Mouse (Mus musculus) midbrain, embryonic 11.5 days (tissue): Measurements from ENCODE around the gene Tent4a. TPM values are rescaled to one million over a fixed set of nuclear protein-coding genes. Genes with fewer than 3 reads are reported as not detected.
A peak's percentile ranks its signal among the peaks of the same experiment; 100 is the strongest.

Source experiments
- ATAC-seq: fragments of 200-750 bp; cut with Nextera tagmentation; 2 replicates; pipeline ENCODE4 v1.8.0; 2017; ENCODE audit warnings: moderate TSS enrichment, moderate library complexity; ENCODE audit not compliant: low FRiP score
- DNase-seq: peaks from one replicate; pipeline ENCODE4 v3.0.0; 2015; ENCODE audit warnings: low spot score; ENCODE audit errors: missing footprints
- H3K27ac ChIP-seq: fragments of 300-500 bp; sonication (generic); 2 replicates; pipeline ENCODE4 v1.5.1; 2014; ENCODE audit warnings: low read depth, low read length
- H3K27me3 ChIP-seq: fragments of 300-500 bp; sonication (generic); 2 replicates; pipeline ENCODE4 v1.6.1; 2014; ENCODE audit warnings: mild to moderate bottlenecking, low read length, moderate library complexity, mixed read lengths; ENCODE audit not compliant: control insufficient read depth, insufficient read depth
- H3K36me3 ChIP-seq: fragments of 300-500 bp; sonication (generic); 2 replicates; pipeline ENCODE4 v1.6.1; 2014; ENCODE audit warnings: mild to moderate bottlenecking, low read length, moderate library complexity, mixed read lengths; ENCODE audit not compliant: control insufficient read depth, insufficient read depth
- H3K4me1 ChIP-seq: fragments of 300-500 bp; sonication (generic); 2 replicates; pipeline ENCODE4 v1.6.1; 2014; ENCODE audit warnings: low read length; ENCODE audit not compliant: control insufficient read depth, insufficient read depth
- H3K4me2 ChIP-seq: fragments of 300-500 bp; sonication (generic); 2 replicates; pipeline ENCODE4 v1.6.1; 2014; ENCODE audit warnings: mild to moderate bottlenecking, moderate library complexity
- H3K4me3 ChIP-seq: fragments of 300-500 bp; sonication (generic); 2 replicates; pipeline ENCODE4 v1.5.1; 2014; ENCODE audit warnings: low read depth, low read length
- H3K9ac ChIP-seq: fragments of 300-500 bp; sonication (generic); 2 replicates; pipeline ENCODE4 v1.6.1; 2014; ENCODE audit warnings: low read length
- H3K9me3 ChIP-seq: fragments of 300-500 bp; sonication (generic); 2 replicates; pipeline ENCODE4 v1.6.1; 2016; ENCODE audit warnings: low read length; ENCODE audit not compliant: control insufficient read depth
- WGBS: fragments of 180-500 bp; shearing (Covaris S2); extraction: QIAGEN DNeasy Blood & Tissue Kit; methylation state at CpG from one replicate; pipeline ENCODE4 v1.1.7; 2014; 5-methylcytosine and 5-hydroxymethylcytosine counted together
- polyA plus RNA-seq: library from polyadenylated mRNA; unstranded; fragments of >200 nt; fragmentation: Nextera tagmentation; extraction: Ambion mirVana; gene quantifications from 2 replicates; pipeline ENCODE4 v1.2.1, GENCODE M21; 2014

Tent4a gene
- polyA plus RNA-seq, 1 experiment from 2014 or later, result 6.8 TPM

- H3K27ac ChIP-seq, result no peak overlapping the region
- H3K4me3 ChIP-seq, result no peak overlapping the region
- H3K27me3 ChIP-seq, result no peaks in the 10 kb centered on the region
- H3K36me3 ChIP-seq, result peaks cover 4% of the 10 kb centered on the region; the same call in 1 of the 2 replicates
- DNase-seq (no peak), ATAC-seq (no peak)
- H3K4me2 ChIP-seq, result no peak overlapping the region
- H3K9ac ChIP-seq, result no peak overlapping the region
- H3K9me3 ChIP-seq, result no peaks in the 10 kb centered on the region
- WGBS, result 85% methylated on average over 3 of the region's 3 CpGs
- no peaks in the 10 kb centered on the region for H3K4me1 ChIP-seq
These were observed 19.3 kb downstream of the Tent4a start for GRCm38 (mm10) chr13:69515091-69515490.

GRCm38 (mm10) chr13:69509391-69510244 is 24.8 kb downstream of the Tent4a start:
- DNase-seq (no peak), ATAC-seq (peak; percentile 79)
- peaks cover 11% of the 10 kb centered on the region; the same call in 1 of the 2 replicates for H3K36me3 ChIP-seq
- H3K27ac ChIP-seq, result no peak overlapping the region
- no peaks in the 10 kb centered on the region for H3K9me3 ChIP-seq
- no peak overlapping the region for H3K9ac ChIP-seq
- H3K4me2 ChIP-seq, result no peak overlapping the region
- H3K4me1 ChIP-seq, result no peaks in the 10 kb centered on the region
- no peaks in the 10 kb centered on the region for H3K27me3 ChIP-seq
- no peak overlapping the region for H3K4me3 ChIP-seq
- WGBS, result 67% methylated on average over 9 of the region's 9 CpGs

DNA sequence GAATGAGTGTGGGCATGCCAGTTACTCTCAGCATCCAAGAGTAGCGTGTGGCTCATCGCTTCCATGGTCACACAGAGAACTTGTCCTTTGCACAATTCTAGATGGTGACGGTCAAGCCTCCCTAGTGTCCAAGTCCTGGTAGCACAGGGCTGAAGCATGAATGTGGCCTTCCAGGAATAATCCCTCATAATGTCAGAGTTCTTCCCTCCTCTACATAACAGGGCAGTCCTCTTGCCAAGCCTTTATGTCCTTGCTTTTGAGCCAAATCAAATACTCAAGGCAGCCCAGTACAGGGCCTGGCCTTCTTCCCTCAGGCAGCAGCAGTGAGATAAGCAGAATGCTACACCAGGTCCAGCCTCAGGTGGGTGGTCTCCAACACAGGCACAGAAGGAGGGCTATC is 26.8 kb downstream of the Tent4a start:
- Histone ChIP-seq H3K4me1 (no peaks in the 10 kb centered on the region), H3K4me3 (no peak overlapping the region), H3K9me3 (no peaks in the 10 kb centered on the region), H3K4me2 (no peak overlapping the region), H3K9ac (no peak overlapping the region), H3K36me3 (peaks cover 20% of the 10 kb centered on the region; the same call in 1 of the 2 replicates), H3K27me3 (no peaks in the 10 kb centered on the region), H3K27ac (no peak overlapping the region)
- ATAC-seq, result no peak
- WGBS, result 94% methylated on average over 3 of the region's 3 CpGs
- no peak for DNase-seq

- no peak for DNase-seq
- H3K27me3 ChIP-seq, result no peaks in the 10 kb centered on the region
These were observed 27.9 kb downstream of the Tent4a start for GRCm38 (mm10) chr13:69506341-69507086.

GRCm38 (mm10) chr13:69502863-69503262 is 31.6 kb downstream of the Tent4a start:
- Histone ChIP-seq H3K27me3 (no peaks in the 10 kb centered on the region), H3K4me2 (no peak overlapping the region), H3K9me3 (no peaks in the 10 kb centered on the region), H3K36me3 (peaks cover 40% of the 10 kb centered on the region), H3K4me3 (no peak overlapping the region), H3K4me1 (no peaks in the 10 kb centered on the region), H3K27ac (no peak overlapping the region), H3K9ac (no peak overlapping the region)
- DNase-seq, result no peak
- WGBS, result 87% methylated on average over 5 of the region's 5 CpGs
- ATAC-seq, result no peak

More at GRCm38 (mm10) chr13:69506341-69507086, 27.9 kb downstream of the Tent4a start:
- 88% methylated on average over 12 of the region's 12 CpGs for WGBS
- H3K4me3 ChIP-seq, result no peak overlapping the region
- H3K27ac ChIP-seq, result no peak overlapping the region
- H3K4me2 ChIP-seq, result no peak overlapping the region
- no peak for ATAC-seq
- H3K36me3 ChIP-seq, result peaks cover 27% of the 10 kb centered on the region; the same call in 1 of the 2 replicates
- H3K4me1 ChIP-seq, result no peaks in the 10 kb centered on the region
- H3K9me3 ChIP-seq, result no peaks in the 10 kb centered on the region
- no peak overlapping the region for H3K9ac ChIP-seq

GRCm38 (mm10) chr13:69502157-69502750 is 32.2 kb downstream of the Tent4a start:
- no peak overlapping the region for H3K27ac ChIP-seq
- ATAC-seq, result no peak
- no peaks in the 10 kb centered on the region for H3K9me3 ChIP-seq
- DNase-seq, result no peak
- H3K9ac ChIP-seq, result no peak overlapping the region
- no peaks in the 10 kb centered on the region for H3K4me1 ChIP-seq
- no peak overlapping the region for H3K4me3 ChIP-seq
- H3K27me3 ChIP-seq, result no peaks in the 10 kb centered on the region
- peaks cover 43% of the 10 kb centered on the region for H3K36me3 ChIP-seq
- H3K4me2 ChIP-seq, result no peak overlapping the region
- WGBS, result 94% methylated on average over 14 of the region's 14 CpGs

GRCm38 (mm10) chr13:69498276-69498675 is 36.1 kb downstream of the Tent4a start:
- Histone ChIP-seq H3K36me3 (peaks cover 33% of the 10 kb centered on the region), H3K4me3 (no peak overlapping the region)
- 85% methylated on average over 5 of the region's 5 CpGs for WGBS

DNA sequence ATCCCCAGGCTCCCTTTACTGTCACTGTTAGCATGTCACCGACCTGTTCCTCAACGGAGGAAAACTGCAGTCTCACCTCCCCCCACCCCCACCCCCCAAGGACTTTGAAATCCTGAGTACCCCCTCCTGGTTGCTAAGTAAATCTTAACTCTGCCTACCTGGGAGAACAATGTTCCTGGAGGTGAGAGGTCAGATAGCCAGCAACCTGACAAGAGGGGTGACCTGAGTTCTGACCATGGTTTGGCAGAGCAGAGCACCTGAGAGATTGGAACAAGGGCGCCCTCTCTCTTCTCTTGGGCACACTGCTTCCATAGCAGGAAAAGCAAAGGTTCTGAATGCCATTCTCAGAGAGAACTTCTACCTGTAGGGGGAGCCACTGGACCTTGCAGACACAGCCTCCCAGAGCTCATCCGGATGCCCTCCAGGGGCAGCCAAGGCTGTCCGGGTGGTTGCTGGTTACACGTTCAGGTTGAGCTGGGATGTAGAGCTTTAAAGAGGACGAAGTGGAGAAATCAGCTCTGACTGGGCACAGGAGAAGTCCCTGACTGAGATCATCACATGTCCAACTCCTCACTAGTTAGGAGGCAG is 41.4 kb downstream of the Tent4a start:
- ATAC-seq (peak; percentile 47), DNase-seq (peak; percentile 89)
- 39% methylated on average over 7 of the region's 7 CpGs for WGBS
- H3K9me3 ChIP-seq, result no peaks in the 10 kb centered on the region
- H3K27me3 ChIP-seq, result peaks cover 12% of the 10 kb centered on the region
- H3K9ac ChIP-seq, result no peak overlapping the region
- no peak overlapping the region for H3K4me2 ChIP-seq
- H3K36me3 ChIP-seq, result peaks cover 5% of the 10 kb centered on the region
- no peaks in the 10 kb centered on the region; the same call in 1 of the 2 replicates for H3K4me1 ChIP-seq
- no peak overlapping the region for H3K27ac ChIP-seq
- H3K4me3 ChIP-seq, result no peak overlapping the region

More at GRCm38 (mm10) chr13:69498276-69498675, 36.1 kb downstream of the Tent4a start:
- Histone ChIP-seq H3K4me2 (no peak overlapping the region), H3K27me3 (no peaks in the 10 kb centered on the region), H3K9me3 (no peaks in the 10 kb centered on the region), H3K27ac (no peak overlapping the region), H3K9ac (no peak overlapping the region), H3K4me1 (no peaks in the 10 kb centered on the region)
- no peak for DNase-seq
- ATAC-seq, result no peak
